Mouse (Mus musculus): ENCODE measurements around the gene Pitpnm1. TPM values are rescaled to one million over a fixed set of nuclear protein-coding genes. Genes with fewer than 3 reads are reported as not detected.

Pitpnm1 gene
- polyA plus RNA-seq, 1 experiment, result 42.3 TPM

DNA sequence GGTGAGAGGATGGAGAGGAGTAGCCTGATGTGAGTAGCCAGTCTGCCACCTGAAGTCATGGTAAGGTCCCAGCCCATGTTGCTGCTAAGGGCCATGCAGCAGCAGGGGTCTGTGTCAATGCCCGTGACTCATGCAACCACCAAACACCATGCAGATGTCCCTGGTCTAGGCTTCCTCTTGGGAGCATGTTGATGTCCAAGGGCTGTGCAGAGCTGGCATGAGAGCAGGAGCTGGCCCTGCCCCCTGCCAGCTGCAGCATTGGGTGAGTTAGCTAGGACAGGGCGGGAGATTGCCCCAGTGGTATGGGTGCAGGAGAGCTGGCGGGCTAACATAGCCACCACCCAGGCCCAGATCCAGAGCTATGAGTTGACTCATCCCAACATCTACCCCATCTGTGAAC lies 9.4 kb upstream of the Pitpnm1 start:
- H3K36me3 ChIP-seq (ENCODE audit: control insufficient read depth, insufficient read depth), result no peaks in the 10 kb centered on the region
- no peak overlapping the region for H3K4me3 ChIP-seq
- no peaks in the 10 kb centered on the region for H3K27me3 ChIP-seq (ENCODE audit: control insufficient read depth, insufficient read depth, insufficient read length)
- H3ac ChIP-seq (ENCODE audit: control insufficient read depth, insufficient read length), result no peak overlapping the region
- TF ChIP-seq E2F4 (IDR thresholded peaks at IDR 0.05; ENCODE audit: insufficient read depth) (no peak), USF1 (IDR thresholded peaks at IDR 0.05; ENCODE audit: low read depth) (no peak), POLR2A (IDR thresholded peaks at IDR 0.05; ENCODE audit: insufficient read length, low read depth) (no peak), POLR2AphosphoS2 (IDR thresholded peaks at IDR 0.05; ENCODE audit: insufficient read length, low read depth) (no peak), MYOD1 (IDR thresholded peaks at IDR 0.05; ENCODE audit: control insufficient read depth in 1 of 3, insufficient read length in 2 of 3, low read depth in 2 of 3) (peak in 2 of 3 experiments; percentile 67 to 80), SRF (IDR thresholded peaks at IDR 0.05; ENCODE audit: control insufficient read depth, insufficient read length, low read depth) (no peak), MYOG (IDR thresholded peaks at IDR 0.05; ENCODE audit: control insufficient read depth in 1 of 3, insufficient read depth in 1 of 3, insufficient read length in 2 of 3, low read depth in 2 of 3) (peak in 2 of 3 experiments; percentile 18 to 43), TCF3 (IDR thresholded peaks at IDR 0.05; ENCODE audit: insufficient read length, low read depth) (peak; percentile 26), CEBPB (IDR thresholded peaks at IDR 0.05; ENCODE audit: insufficient read depth, poor library complexity, severe bottlenecking) (no peak), MAX (IDR thresholded peaks at IDR 0.05; ENCODE audit: low read depth) (no peak)
- H3K79me2 ChIP-seq (ENCODE audit: control insufficient read depth, insufficient read depth), result no peaks in the 10 kb centered on the region
- peak overlapping the region; percentile 57 for H3K4me2 ChIP-seq (ENCODE audit: low read depth)

DNA sequence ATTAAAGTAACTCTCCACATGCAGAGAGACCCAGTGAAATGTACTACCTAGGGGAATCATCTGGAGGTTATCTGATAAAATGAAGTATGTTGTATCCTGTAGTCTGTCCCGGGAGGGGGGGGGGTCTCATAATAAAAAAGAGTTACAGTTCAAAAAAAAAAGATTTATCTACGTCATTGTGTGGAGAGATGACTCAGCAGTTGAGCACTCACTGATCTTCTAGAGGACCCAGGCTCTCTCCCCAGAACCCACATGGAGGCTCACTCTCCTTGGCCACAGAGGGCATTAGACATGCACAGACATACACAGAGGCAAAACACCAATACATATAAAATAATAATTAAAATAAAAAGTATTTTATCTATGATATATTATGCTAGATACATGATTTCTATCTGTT lies 8.4 kb upstream of the Pitpnm1 start:
- Histone ChIP-seq H3ac (ENCODE audit: control insufficient read depth, insufficient read length) (no peak overlapping the region), H3K27me3 (ENCODE audit: control insufficient read depth, insufficient read depth, insufficient read length) (no peaks in the 10 kb centered on the region), H3K36me3 (ENCODE audit: control insufficient read depth, insufficient read depth) (no peaks in the 10 kb centered on the region), H3K4me2 (ENCODE audit: low read depth) (peak overlapping the region; percentile 57), H3K4me3 (no peak overlapping the region), H3K79me2 (ENCODE audit: control insufficient read depth, insufficient read depth) (no peaks in the 10 kb centered on the region)
- TF ChIP-seq SRF (IDR thresholded peaks at IDR 0.05; ENCODE audit: control insufficient read depth, insufficient read length, low read depth) (no peak), POLR2AphosphoS2 (IDR thresholded peaks at IDR 0.05; ENCODE audit: insufficient read length, low read depth) (no peak), REST (IDR thresholded peaks at IDR 0.05; ENCODE audit: insufficient read depth, insufficient read length) (no peak), POLR2A (IDR thresholded peaks at IDR 0.05; ENCODE audit: insufficient read length, low read depth) (no peak), MYOG (IDR thresholded peaks at IDR 0.05; ENCODE audit: control insufficient read depth in 1 of 3, insufficient read depth in 1 of 3, insufficient read length in 2 of 3, low read depth in 2 of 3) (no peak), MAX (IDR thresholded peaks at IDR 0.05; ENCODE audit: low read depth) (no peak), TCF12 (IDR thresholded peaks at IDR 0.05; ENCODE audit: insufficient read depth, poor library complexity, severe bottlenecking) (no peak), TCF3 (IDR thresholded peaks at IDR 0.05; ENCODE audit: insufficient read length, low read depth) (no peak), USF1 (IDR thresholded peaks at IDR 0.05; ENCODE audit: low read depth) (no peak), MYOD1 (IDR thresholded peaks at IDR 0.05; ENCODE audit: control insufficient read depth in 1 of 3, insufficient read length in 2 of 3, low read depth in 2 of 3) (no peak), E2F4 (IDR thresholded peaks at IDR 0.05; ENCODE audit: insufficient read depth) (no peak), CEBPB (IDR thresholded peaks at IDR 0.05; ENCODE audit: insufficient read depth, poor library complexity, severe bottlenecking) (no peak)

GRCm38 (mm10) chr19:4092750-4093149 lies 7.0 kb upstream of the Pitpnm1 start:
- TF ChIP-seq E2F4 (IDR thresholded peaks at IDR 0.05; ENCODE audit: insufficient read depth) (no peak), POLR2A (IDR thresholded peaks at IDR 0.05; ENCODE audit: insufficient read length, low read depth) (no peak), MYOD1 (IDR thresholded peaks at IDR 0.05; ENCODE audit: control insufficient read depth in 1 of 3, insufficient read length in 2 of 3, low read depth in 2 of 3) (peak; percentile 67 to 78 (median 75)), USF1 (IDR thresholded peaks at IDR 0.05; ENCODE audit: low read depth) (no peak), CEBPB (IDR thresholded peaks at IDR 0.05; ENCODE audit: insufficient read depth, poor library complexity, severe bottlenecking) (peak; percentile 96), TCF12 (IDR thresholded peaks at IDR 0.05; ENCODE audit: insufficient read depth, poor library complexity, severe bottlenecking) (peak; percentile 12), MAX (IDR thresholded peaks at IDR 0.05; ENCODE audit: low read depth) (no peak), TCF3 (IDR thresholded peaks at IDR 0.05; ENCODE audit: insufficient read length, low read depth) (peak; percentile 4), SRF (IDR thresholded peaks at IDR 0.05; ENCODE audit: control insufficient read depth, insufficient read length, low read depth) (no peak), POLR2AphosphoS2 (IDR thresholded peaks at IDR 0.05; ENCODE audit: insufficient read length, low read depth) (no peak), MYOG (IDR thresholded peaks at IDR 0.05; ENCODE audit: control insufficient read depth in 1 of 3, insufficient read depth in 1 of 3, insufficient read length in 2 of 3, low read depth in 2 of 3) (peak in 2 of 3 experiments; percentile 19 to 66)
- Histone ChIP-seq H3K4me3 (no peak overlapping the region), H3K27me3 (ENCODE audit: control insufficient read depth, insufficient read depth, insufficient read length) (no peaks in the 10 kb centered on the region)

GRCm38 (mm10) chr19:4093772-4094171 lies 6.0 kb upstream of the Pitpnm1 start:
- no peak for TF ChIP-seq TCF12 (IDR thresholded peaks at IDR 0.05; ENCODE audit: insufficient read depth, poor library complexity, severe bottlenecking)
- TF ChIP-seq POLR2AphosphoS2 (IDR thresholded peaks at IDR 0.05; ENCODE audit: insufficient read length, low read depth), result no peak
- TF ChIP-seq POLR2A (IDR thresholded peaks at IDR 0.05; ENCODE audit: insufficient read length, low read depth), result peak; percentile 9
- Histone ChIP-seq H3K4me3 (no peak overlapping the region), H3K27me3 (ENCODE audit: control insufficient read depth, insufficient read depth, insufficient read length) (no peaks in the 10 kb centered on the region), H3ac (ENCODE audit: control insufficient read depth, insufficient read length) (no peak overlapping the region), H3K36me3 (ENCODE audit: control insufficient read depth, insufficient read depth) (no peaks in the 10 kb centered on the region), H3K4me2 (ENCODE audit: low read depth) (peak overlapping the region; percentile 70), H3K79me2 (ENCODE audit: control insufficient read depth, insufficient read depth) (peaks cover 11% of the 10 kb centered on the region)

More at GRCm38 (mm10) chr19:4092750-4093149, 7.0 kb upstream of the Pitpnm1 start:
- Histone ChIP-seq H3K36me3 (ENCODE audit: control insufficient read depth, insufficient read depth) (no peaks in the 10 kb centered on the region), H3K4me2 (ENCODE audit: low read depth) (peak overlapping the region; percentile 70), H3ac (ENCODE audit: control insufficient read depth, insufficient read length) (no peak overlapping the region), H3K79me2 (ENCODE audit: control insufficient read depth, insufficient read depth) (peaks cover 3% of the 10 kb centered on the region)

DNA sequence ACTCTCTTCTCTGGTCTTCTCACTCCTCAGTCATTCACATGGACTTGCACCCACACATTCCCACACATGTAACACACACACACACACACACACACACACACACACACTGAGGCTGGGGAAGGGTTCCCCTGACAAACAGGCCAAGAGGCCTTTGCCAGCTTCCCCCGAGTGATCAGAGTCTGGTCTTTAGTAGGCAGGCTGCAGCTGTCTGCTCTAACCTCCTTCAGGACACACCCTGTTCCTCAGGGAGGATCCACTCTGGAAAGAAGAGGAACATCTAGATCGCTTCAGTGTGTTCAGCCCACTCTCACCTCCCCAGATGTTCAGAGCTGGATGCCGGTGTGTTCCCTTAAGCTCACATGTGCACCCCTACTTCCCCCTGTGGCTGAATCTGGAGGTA lies 5.5 kb upstream of the Pitpnm1 start:
- H3K36me3 ChIP-seq (ENCODE audit: control insufficient read depth, insufficient read depth), result no peaks in the 10 kb centered on the region
- no peaks in the 10 kb centered on the region for H3K27me3 ChIP-seq (ENCODE audit: control insufficient read depth, insufficient read depth, insufficient read length)
- H3K4me3 ChIP-seq, result no peak overlapping the region
- H3K4me2 ChIP-seq (ENCODE audit: low read depth), result peak overlapping the region; percentile 70
- peaks cover 11% of the 10 kb centered on the region for H3K79me2 ChIP-seq (ENCODE audit: control insufficient read depth, insufficient read depth)
- TF ChIP-seq POLR2A (IDR thresholded peaks at IDR 0.05; ENCODE audit: insufficient read length, low read depth) (peak; percentile 23), MAX (IDR thresholded peaks at IDR 0.05; ENCODE audit: low read depth) (no peak), SRF (IDR thresholded peaks at IDR 0.05; ENCODE audit: control insufficient read depth, insufficient read length, low read depth) (no peak), MYOG (IDR thresholded peaks at IDR 0.05; ENCODE audit: control insufficient read depth in 1 of 3, insufficient read depth in 1 of 3, insufficient read length in 2 of 3, low read depth in 2 of 3) (peak; percentile 3 to 87 (median 83)), TCF12 (IDR thresholded peaks at IDR 0.05; ENCODE audit: insufficient read depth, poor library complexity, severe bottlenecking) (peak; percentile 44), TCF3 (IDR thresholded peaks at IDR 0.05; ENCODE audit: insufficient read length, low read depth) (no peak), MYOD1 (IDR thresholded peaks at IDR 0.05; ENCODE audit: control insufficient read depth in 1 of 3, insufficient read length in 2 of 3, low read depth in 2 of 3) (peak; percentile 59 to 91 (median 75)), CEBPB (IDR thresholded peaks at IDR 0.05; ENCODE audit: insufficient read depth, poor library complexity, severe bottlenecking) (no peak), POLR2AphosphoS2 (IDR thresholded peaks at IDR 0.05; ENCODE audit: insufficient read length, low read depth) (no peak), REST (IDR thresholded peaks at IDR 0.05; ENCODE audit: insufficient read depth, insufficient read length) (no peak), E2F4 (IDR thresholded peaks at IDR 0.05; ENCODE audit: insufficient read depth) (no peak), USF1 (IDR thresholded peaks at IDR 0.05; ENCODE audit: low read depth) (no peak)
- no peak overlapping the region for H3ac ChIP-seq (ENCODE audit: control insufficient read depth, insufficient read length)
